Mouse (Mus musculus) adipose tissue, adult 10 weeks (tissue): Measurements from ENCODE around the gene Dennd6a. TPM values are rescaled to one million over a fixed set of nuclear protein-coding genes. Genes with fewer than 3 reads are reported as not detected.

ENCODE experiments used
- polyA plus RNA-seq: library from polyadenylated mRNA; stranded (reverse); fragments of 350-450 nt; fragmentation: Illumina TruSeq; extraction: RNeasy Lipid Tissue Mini Kit (QIAGEN cat#74804); gene quantifications from one replicate; pipeline ENCODE4 v1.2.3, GENCODE M21; 2014; ENCODE audit warnings: low read depth, low replicate concordance

The Dennd6a gene
- polyA plus RNA-seq = 17.3 TPM

GRCm38 (mm10) chr14:26573556-26573955 lies at the start of gene Dennd6a:
Dennd6a (plus strand) TSS chr14:26573856.

GRCm38 (mm10) chr14:26534757-26535479 lies 38.7 kb upstream of the Dennd6a start, which contains the start of gene Slmap:
Slmap (minus strand) TSS chr14:26534931.

GRCm38 (mm10) chr14:26637851-26638707 lies 64.4 kb downstream of the Dennd6a start, which contains the start of gene Arf4:
Arf4 (plus strand) TSS chr14:26638074.

GRCm38 (mm10) chr14:26669292-26670073 lies 95.8 kb downstream of the Dennd6a start, which contains the start of gene Pde12:
Pde12 (minus strand) TSS chr14:26669883.

Other genes with a start within 250 kb of the Dennd6a start
- 69.1 TPM for gene Slmap, start 38.9 kb upstream of the Dennd6a start, polyA plus RNA-seq
- 215 TPM for gene Arf4, start 64.2 kb downstream of the Dennd6a start, polyA plus RNA-seq
- gene Pde12, start 96.0 kb downstream of the Dennd6a start, polyA plus RNA-seq = 4.1 TPM
- 1.1 TPM for gene Dnah12, start 119.4 kb downstream of the Dennd6a start, polyA plus RNA-seq